Mouse (Mus musculus): Measurements from ENCODE around the gene Hoxa9. TPM values are rescaled to one million over a fixed set of nuclear protein-coding genes. Genes with fewer than 3 reads are reported as not detected.

Gene Hoxa9
- polyA plus RNA-seq, 1 experiment: 60.0 TPM

- no peak for DNase-seq (ENCODE audit: low spot score)
Measured at GRCm38 (mm10) chr6:52261751-52262462, 31.0 kb upstream of the Hoxa9 start.

DNA sequence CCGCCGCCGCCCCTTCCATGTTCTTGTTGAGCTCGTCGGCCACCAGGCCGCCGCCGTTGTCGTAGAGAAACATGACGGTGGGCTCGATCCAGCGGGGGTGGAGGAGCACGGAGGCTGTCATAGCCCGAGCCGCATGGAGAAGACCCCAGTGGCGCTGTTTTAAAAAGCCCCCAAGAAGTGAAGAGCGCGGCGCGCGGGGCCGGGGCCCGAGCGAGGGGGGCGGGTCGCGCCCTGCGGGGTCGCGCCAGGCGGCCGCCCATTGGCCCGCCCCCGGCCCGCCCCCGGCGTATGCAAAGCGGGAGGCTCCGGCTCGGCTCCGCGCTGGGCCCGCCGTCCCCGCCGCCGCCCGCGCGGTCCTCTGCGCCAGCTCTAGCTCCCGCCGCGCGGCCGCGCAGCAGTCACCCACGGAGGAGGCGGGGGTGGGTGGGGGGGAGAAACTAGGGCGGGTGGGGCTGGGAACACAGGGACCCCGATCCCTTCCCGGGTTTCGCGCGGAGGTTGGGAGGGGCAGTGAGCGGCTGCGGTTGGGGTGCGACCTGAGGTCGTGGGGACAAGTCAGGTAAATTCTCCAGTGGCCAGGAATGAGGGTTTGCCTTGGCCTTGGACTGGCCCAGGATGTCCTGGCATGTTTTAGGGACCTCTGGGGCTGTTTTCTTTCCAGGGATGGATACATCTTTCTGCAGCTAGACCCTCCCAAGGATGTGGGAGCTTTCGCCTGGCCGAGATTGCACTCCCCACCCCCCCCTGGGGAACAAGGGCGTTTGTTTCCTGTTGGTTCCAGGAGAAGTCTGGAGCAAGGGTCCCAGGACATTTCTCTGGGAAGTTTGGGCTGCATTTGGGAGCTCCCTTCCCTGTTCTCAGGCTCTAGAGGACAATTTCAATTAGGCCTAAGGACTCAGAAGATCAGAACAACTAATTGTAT, 30.0 kb upstream of the Hoxa9 start, which contains the start of gene Hoxa13:
TSS of gene Hoxa13 (minus strand) at position 227 of the 922 bp plus-strand sequence.
- DNase-seq (ENCODE audit: low spot score): peak; percentile 67

- DNase-seq (ENCODE audit: low spot score): peak; percentile 62
Measured at GRCm38 (mm10) chr6:52259811-52260261, 28.9 kb upstream of the Hoxa9 start.

GRCm38 (mm10) chr6:52259081-52259790, 28.3 kb upstream of the Hoxa9 start:
- DNase-seq (ENCODE audit: low spot score): peak; percentile 49

- DNase-seq (ENCODE audit: low spot score): peak; percentile 71
Measured at GRCm38 (mm10) chr6:52256956-52257355, 26.1 kb upstream of the Hoxa9 start.

DNA sequence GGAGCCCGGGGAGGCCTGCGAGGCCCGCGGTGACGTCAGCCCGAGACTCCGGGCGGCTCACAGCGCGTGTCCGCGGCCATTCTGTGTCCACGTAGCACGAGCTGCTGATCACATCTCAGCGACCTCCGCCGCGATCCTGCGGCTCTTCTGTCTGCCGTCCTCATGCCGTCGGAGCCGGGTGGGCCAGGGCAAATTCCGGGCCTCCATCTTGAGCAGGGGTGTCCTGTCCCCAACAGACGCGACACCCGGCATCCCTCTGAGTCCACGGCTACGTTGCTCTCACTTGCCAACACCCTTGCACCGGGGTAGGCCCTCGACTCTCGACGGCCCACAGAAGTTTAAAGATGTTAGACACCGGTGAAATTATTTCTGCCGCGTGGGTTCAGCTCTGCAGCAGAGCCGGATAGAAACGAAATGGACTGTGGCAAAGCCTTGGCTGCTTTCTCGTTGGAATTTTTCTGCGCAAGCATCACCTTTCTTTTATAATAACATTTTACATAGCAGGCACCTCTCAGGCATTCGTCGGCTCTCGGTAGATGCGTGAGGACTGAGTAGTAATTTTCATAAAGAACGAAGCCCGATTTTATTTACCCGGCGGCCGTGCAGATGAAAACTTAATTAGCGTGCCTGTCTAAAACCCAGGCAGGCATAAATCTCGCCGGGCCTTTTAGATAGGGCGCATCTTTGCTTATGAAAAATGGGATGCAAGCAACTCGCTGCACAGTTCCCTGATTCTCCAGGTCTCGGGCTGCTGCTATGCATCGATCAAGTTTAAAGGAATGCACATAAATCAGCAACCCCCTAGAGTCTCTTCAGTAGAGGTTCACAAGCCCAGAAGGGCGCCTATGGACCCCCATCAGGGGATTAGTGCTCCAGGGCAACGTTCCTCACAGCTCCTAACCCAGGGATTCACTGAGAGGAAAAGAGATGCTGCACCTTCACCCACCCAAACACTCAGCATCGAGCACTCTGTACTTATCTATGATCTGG, 22.9 kb upstream of the Hoxa9 start:
- peak; percentile 76 for DNase-seq (ENCODE audit: low spot score)

- DNase-seq (ENCODE audit: low spot score): peak; percentile 67
Measured at GRCm38 (mm10) chr6:52252775-52253376, 22.0 kb upstream of the Hoxa9 start.

GRCm38 (mm10) chr6:52252016-52252774, 21.3 kb upstream of the Hoxa9 start:
- peak; percentile 41 for DNase-seq (ENCODE audit: low spot score)

GRCm38 (mm10) chr6:52251177-52251879, 20.4 kb upstream of the Hoxa9 start:
- no peak for DNase-seq (ENCODE audit: low spot score)

- no peak for DNase-seq (ENCODE audit: low spot score)
Measured at GRCm38 (mm10) chr6:52249826-52250225, 18.9 kb upstream of the Hoxa9 start.

DNA sequence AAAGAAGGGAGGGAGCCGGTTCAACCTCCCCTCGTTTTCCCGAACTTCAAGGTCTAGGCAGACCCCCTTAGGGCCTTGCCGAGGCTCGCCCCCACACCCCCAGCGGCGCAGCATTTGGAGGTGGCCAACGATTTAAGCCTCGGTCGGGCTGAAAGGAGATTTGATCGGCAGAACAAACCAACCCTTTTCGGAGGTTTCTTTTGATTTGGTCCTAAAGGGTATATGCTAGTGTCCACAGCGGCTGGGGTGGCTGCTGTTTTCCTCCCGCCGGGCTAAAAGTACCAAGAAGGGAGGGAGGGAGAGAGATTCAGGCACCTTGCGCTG, 18.5 kb upstream of the Hoxa9 start:
- DNase-seq (ENCODE audit: low spot score): no peak

DNA sequence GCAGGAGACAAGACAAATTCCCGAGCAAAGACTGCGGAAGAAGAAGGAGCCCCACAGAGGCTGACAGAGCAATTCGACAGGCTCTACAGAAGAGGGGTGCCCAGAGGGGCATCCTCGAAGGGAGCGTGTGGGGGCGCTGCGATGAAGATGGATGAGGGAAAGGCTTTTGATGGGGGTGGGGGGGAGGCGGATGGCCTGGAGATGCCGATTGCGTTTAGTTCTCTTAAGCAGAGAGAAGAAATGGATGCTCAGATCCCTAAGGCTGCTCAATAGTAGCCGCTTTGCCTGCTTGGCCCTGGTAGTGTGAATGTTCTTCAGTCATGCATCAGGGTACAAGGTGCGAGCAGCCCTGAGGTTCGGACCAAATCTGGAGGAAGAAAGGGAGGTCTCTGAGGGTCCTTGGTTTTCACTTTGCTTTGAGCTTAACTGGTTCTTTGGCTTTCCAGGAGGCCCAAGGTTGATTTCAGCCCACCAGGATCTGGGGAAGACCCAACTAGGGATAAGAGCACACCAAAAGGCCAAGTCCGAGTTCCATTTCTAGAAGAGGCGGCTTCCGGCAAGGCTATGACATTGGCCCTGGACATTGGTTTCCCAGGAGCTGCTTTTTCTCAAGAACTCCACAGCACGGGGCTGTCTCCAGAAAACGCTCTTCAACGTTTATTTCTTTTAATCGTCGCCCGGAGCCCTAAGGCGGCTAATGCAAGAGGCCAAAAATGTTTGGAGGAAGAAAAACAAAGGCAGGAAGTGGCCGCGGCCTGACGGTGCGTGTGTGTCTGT, 17.9 kb upstream of the Hoxa9 start:
- peak; percentile 44 for DNase-seq (ENCODE audit: low spot score)

GRCm38 (mm10) chr6:52247766-52248637, 17.1 kb upstream of the Hoxa9 start:
- peak; percentile 55 for DNase-seq (ENCODE audit: low spot score)

DNA sequence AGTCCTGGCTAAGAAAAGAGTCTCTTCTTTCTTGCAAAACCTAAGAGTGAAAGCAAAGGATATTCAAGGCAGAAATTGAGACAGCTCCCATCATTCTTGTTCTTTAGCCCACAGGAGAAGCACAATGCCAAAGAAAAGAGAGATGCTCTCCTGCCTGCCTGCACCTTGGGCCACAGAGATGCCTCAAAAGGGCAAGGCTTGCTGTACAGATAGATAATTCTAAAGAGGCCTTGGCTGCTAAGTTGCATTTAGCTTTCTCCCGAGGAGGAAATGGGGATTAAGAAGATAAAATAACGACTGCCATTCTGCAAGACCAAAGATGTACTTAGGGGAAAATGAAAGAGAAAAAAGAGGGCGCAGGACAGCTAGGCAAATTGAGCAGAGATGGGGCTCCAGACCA, 16.0 kb upstream of the Hoxa9 start:
- DNase-seq (ENCODE audit: low spot score): peak; percentile 23

DNA sequence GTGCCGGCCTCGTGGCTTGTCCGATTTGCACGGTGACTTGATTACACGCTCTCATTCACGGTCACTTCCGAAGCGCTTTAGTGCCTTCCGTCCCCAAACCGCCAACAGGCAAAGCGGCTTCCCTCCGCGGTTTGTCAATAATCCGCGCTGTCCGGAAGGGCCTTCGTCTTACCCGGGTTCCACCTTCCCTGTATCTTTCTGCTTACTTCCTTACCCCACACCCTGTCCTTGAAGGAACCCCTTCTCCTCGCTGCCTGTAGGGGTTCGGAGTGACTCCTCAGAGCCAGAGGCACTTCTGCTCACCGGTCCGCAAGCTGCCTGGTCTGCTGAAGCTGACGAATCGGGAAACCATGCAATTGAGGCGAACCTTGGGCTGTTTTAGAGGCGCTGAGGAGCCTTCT, 15.5 kb upstream of the Hoxa9 start:
- peak; percentile 56 for DNase-seq (ENCODE audit: low spot score)

GRCm38 (mm10) chr6:52245757-52246142, 14.9 kb upstream of the Hoxa9 start, which contains the start of gene Hoxa11:
Gene Hoxa11 (minus strand): TSS chr6:52245810.
- peak; percentile 65 for DNase-seq (ENCODE audit: low spot score)
